Mouse (Mus musculus) kidney, adult 2 months (tissue): ENCODE results near the gene Galns. TPM values are rescaled to one million over a fixed set of nuclear protein-coding genes. Genes with fewer than 3 reads are reported as not detected.

ENCODE experiments used
- DNase-seq: peaks from one replicate; pipeline ENCODE4 v3.0.0; 2021
- H3K27ac ChIP-seq: fragments of 200-500 bp; 2 replicates; pipeline ENCODE4 v1.5.1; 2012; ENCODE audit warnings: low read depth, low read length, control low read depth, inconsistent platforms; ENCODE audit not compliant: insufficient read depth
- H3K27me3 ChIP-seq: fragments of 200-500 bp; replicated peaks from 2 replicates; pipeline ENCODE4 v1.6.1; 2012; ENCODE audit warnings: mild to moderate bottlenecking, moderate library complexity, low read length, inconsistent platforms; ENCODE audit not compliant: control insufficient read depth, insufficient read depth
- H3K36me3 ChIP-seq: fragments of 200-500 bp; 2 replicates; pipeline ENCODE4 v1.6.1; 2012; ENCODE audit warnings: mild to moderate bottlenecking, moderate library complexity, low read length, inconsistent platforms; ENCODE audit not compliant: control insufficient read depth, insufficient read depth
- H3K4me1 ChIP-seq: fragments of 200-500 bp; 2 replicates; pipeline ENCODE4 v1.6.1; 2011; ENCODE audit warnings: low read length; ENCODE audit not compliant: control insufficient read depth, insufficient read depth
- H3K4me3 ChIP-seq: fragments of 200-500 bp; 2 replicates; pipeline ENCODE4 v1.5.1; 2011; ENCODE audit warnings: mild to moderate bottlenecking, low read depth, low read length, control low read depth; ENCODE audit not compliant: insufficient read depth
- CTCF ChIP-seq: fragments of 200-500 bp; conservative IDR thresholded peaks from 2 replicates; pipeline ENCODE4 v1.5.1; 2011; ENCODE audit warnings: low read depth, mild to moderate bottlenecking, control low read depth, low read length, moderate library complexity, mixed read lengths; ENCODE audit not compliant: insufficient read depth, insufficient read length
- POLR2A ChIP-seq: fragments of 200-500 bp; IDR thresholded peaks from one replicate; pipeline ENCODE4 v1.6.1; 2011; ENCODE audit warnings: low read depth, low read length, control low read depth
- WGBS: fragments of 180-500 bp; shearing (Covaris S2); methylation state at CpG from one replicate; pipeline ENCODE4 v1.1.7; 2018; 5-methylcytosine and 5-hydroxymethylcytosine counted together
- polyA plus RNA-seq: library from polyadenylated mRNA; depleted of rRNA; stranded (reverse); fragments of >200 nt; gene quantifications from 2 replicates; pipeline ENCODE4 v1.2.3, GENCODE M21; 2012

Gene Galns
- polyA plus RNA-seq, 1 experiment, result 36.2 TPM

DNA sequence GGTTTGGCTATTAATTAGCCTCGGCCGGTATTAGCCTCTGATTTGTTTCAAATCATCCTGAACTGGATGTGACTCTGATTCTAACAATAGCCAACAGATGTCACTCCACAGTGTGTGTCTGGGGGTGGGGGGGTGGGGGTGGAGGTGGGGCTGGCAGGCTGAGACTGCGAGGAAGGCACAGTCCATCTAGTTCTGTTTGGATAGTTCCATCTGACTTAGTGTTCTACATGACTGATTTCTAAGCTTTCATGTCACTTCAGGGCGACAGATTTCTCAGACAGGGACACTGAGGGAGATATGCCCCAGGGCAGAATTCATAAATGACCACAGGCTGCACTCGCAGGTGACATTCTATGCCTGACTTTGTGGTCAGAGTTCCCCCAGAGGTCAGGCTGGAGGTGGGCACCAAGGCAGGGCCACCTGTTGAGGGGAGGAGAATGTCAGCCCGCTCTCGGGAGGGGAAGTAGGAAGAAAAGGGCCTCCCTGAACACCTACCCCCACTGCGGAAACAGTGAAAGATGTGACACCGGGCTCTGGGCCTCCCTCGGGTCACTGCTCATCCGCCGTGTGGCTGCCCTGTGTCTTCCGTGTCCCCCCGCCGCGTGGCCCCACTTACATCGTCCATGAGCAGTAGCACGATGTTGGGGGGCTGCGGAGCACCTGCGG is 518 bp downstream of the Galns start:
- TF ChIP-seq POLR2A (no peak), CTCF (no peak)
- Histone ChIP-seq H3K4me3 (peak overlapping the region; percentile 77), H3K27me3 (no peaks in the 10 kb centered on the region), H3K36me3 (no peaks in the 10 kb centered on the region), H3K27ac (peak overlapping the region; percentile 57), H3K4me1 (peaks cover 19% of the 10 kb centered on the region)
- peak; percentile 49 for DNase-seq
- WGBS, result 4% methylated on average over 20 of the region's 20 CpGs

DNA sequence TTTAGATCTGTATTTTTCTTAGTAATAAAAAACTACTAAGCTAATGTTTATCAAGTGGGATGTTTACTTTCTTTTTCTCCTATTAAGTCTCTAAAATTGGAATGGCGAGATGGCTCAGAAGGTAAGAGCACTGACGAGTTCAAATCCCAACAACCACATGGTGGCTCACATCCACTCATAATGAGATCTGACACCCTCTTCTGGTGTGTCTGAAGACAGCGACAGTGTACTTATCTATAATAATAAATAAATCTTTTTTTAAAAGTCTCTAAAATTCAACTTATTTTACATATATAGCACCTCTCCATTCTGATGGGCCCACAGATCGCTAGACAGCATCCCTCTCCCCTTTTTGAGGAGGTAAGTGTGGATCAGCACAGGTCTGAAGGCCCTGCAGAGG is 1.1 kb downstream of the Galns start:
- WGBS, result 62% methylated on average over 4 of the region's 4 CpGs
- Histone ChIP-seq H3K4me3 (peak overlapping the region; percentile 35), H3K27ac (no peak overlapping the region), H3K27me3 (no peaks in the 10 kb centered on the region), H3K36me3 (no peaks in the 10 kb centered on the region), H3K4me1 (peaks cover 19% of the 10 kb centered on the region)
- TF ChIP-seq POLR2A, result no peak
- no peak for TF ChIP-seq CTCF
- DNase-seq, result no peak

DNA sequence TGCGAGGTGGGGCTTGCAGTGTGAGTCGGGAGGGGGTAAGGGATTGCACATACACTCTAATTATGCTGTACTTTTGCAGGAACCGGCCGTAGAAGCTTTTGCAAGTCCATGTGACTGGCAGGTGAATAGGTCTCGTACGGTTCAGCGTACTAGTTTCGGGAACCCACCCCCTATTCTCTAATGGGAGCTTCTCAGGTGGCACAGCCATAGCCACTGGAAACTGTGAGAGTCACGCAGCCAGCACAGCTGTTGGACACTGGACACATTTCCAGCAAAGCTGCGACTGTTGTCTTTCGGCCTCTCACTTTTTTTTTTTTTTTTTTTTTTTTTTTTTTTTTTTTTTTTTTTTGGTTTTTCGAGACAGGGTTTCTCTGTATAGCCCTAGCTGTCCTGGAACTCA is 4.5 kb downstream of the Galns start:
- 79% methylated on average over 11 of the region's 12 CpGs for WGBS
- H3K4me3 ChIP-seq, result no peak overlapping the region
- H3K4me1 ChIP-seq, result peaks cover 13% of the 10 kb centered on the region
- no peaks in the 10 kb centered on the region for H3K27me3 ChIP-seq
- H3K27ac ChIP-seq, result no peak overlapping the region
- TF ChIP-seq POLR2A (no peak), CTCF (no peak)
- H3K36me3 ChIP-seq, result no peaks in the 10 kb centered on the region
- no peak for DNase-seq

DNA sequence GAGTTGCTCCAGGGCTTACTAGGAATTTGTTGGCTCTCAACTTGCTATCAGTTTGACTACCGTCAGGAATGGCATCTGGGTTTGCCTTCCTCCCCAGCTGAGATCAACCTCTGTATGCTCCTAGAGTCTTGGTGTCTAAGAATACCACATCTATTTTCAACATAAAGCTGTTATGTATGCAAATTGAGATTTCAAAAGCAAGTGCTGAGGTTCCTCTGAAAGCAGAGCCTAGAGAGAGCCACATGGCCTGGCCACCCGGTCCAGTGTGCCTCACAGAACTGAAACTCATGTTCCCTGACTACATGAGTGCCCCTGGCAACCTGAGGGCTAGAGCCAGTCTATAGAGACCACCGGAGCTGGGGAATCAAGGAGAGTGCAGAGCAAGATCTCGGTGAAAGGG is 5.9 kb downstream of the Galns start:
- H3K27me3 ChIP-seq, result no peaks in the 10 kb centered on the region
- DNase-seq, result no peak
- no peak overlapping the region for H3K27ac ChIP-seq
- no peak overlapping the region for H3K4me3 ChIP-seq
- H3K4me1 ChIP-seq, result peaks cover 20% of the 10 kb centered on the region
- H3K36me3 ChIP-seq, result no peaks in the 10 kb centered on the region
- WGBS, result 72% methylated on average over 4 of the region's 4 CpGs
- no peak for TF ChIP-seq CTCF
- no peak for TF ChIP-seq POLR2A

DNA sequence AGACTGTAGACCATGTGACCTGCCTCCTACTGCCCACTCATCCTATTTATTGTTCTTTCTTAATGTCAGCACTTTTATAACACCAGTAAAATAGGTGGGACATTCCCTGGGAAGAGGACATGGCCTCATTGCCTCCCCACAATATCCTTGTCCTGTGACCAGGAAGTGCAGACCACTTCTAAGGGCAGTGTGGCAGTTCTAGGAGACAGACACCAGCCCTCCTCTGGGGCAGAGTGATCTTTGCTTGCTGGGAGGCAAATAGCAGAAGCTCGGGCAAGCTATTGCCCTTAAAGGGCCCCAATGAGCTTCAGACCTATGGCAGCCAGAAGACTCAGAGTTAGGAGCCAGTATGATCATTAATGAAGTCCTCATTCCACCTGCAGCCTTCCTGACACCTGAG is 6.6 kb downstream of the Galns start:
- Histone ChIP-seq H3K27me3 (no peaks in the 10 kb centered on the region), H3K36me3 (no peaks in the 10 kb centered on the region), H3K27ac (no peak overlapping the region), H3K4me3 (no peak overlapping the region), H3K4me1 (peaks cover 23% of the 10 kb centered on the region)
- TF ChIP-seq POLR2A, result no peak
- no peak for TF ChIP-seq CTCF
- WGBS, result 40% methylated on average over 1 of the region's 1 CpGs
- no peak for DNase-seq

DNA sequence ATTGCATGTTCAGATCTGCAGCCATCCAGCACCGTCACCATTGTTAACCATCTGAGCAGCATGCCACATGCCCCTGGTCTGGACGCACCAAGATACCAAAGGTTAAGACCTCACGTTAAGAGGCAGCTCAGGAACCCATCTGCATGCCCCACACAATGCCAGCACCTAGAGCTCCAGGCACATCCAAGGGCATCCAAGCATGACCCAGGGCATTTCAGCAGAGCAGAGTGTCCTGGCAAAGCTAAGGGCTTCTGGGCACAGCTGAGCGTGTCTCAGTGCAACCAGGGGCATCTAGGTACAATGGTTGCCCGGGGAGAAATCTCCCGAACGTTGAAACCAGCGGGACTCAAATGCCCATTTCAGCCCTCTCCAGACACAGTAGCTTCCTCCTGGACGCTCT is 10.6 kb downstream of the Galns start:
- H3K27ac ChIP-seq, result no peak overlapping the region
- 59% methylated on average over 9 of the region's 9 CpGs for WGBS
- H3K4me1 ChIP-seq, result peaks cover 10% of the 10 kb centered on the region; the same call in 1 of the 2 replicates
- no peak overlapping the region for H3K4me3 ChIP-seq
- peak; percentile 91 for DNase-seq
- no peaks in the 10 kb centered on the region for H3K36me3 ChIP-seq
- H3K27me3 ChIP-seq, result no peaks in the 10 kb centered on the region
- TF ChIP-seq CTCF (no peak), POLR2A (no peak)

DNA sequence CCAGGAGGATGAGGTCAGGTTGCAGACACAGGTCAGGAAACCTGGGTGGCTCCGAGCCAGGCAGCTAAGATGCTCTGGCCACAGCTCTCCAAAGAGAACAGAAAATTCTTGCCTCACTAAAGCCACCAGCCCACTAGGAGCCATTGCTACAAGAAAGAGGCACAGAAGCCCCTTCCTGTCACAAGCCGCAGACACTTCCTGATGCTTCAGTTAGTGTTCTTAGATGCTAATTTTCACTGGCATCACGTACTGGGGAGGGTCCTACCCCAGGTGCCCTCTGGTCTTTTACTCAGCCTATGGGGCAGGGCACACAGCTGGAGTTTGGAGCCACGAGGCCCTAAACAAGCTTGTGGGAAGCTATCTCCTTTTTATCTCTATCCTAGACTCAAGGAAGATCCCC is 15.2 kb downstream of the Galns start:
- Histone ChIP-seq H3K27ac (no peak overlapping the region), H3K36me3 (no peaks in the 10 kb centered on the region), H3K27me3 (no peaks in the 10 kb centered on the region), H3K4me3 (no peak overlapping the region), H3K4me1 (peaks cover 5% of the 10 kb centered on the region; the same call in 1 of the 2 replicates)
- no peak for TF ChIP-seq CTCF
- TF ChIP-seq POLR2A, result no peak
- 69% methylated on average over 4 of the region's 4 CpGs for WGBS
- DNase-seq, result no peak
